Mouse (Mus musculus) stomach, postnatal 0 days (tissue): ENCODE measurements at regions not wholly inside any gene's neighbourhood (a gene's known extent, or its start where the extent isn't known, plus 50 kb on each side); places are given as distances from the start of the nearest gene placed in this dataset.
A peak's percentile ranks its signal among the peaks of the same experiment; 100 is the strongest.

ENCODE experiments used
- ATAC-seq: fragments of 200-750 bp; cut with Nextera tagmentation; 2 replicates; pipeline ENCODE4 v1.8.0; 2017; ENCODE audit not compliant: low FRiP score, low TSS enrichment
- DNase-seq: peaks from one replicate; pipeline ENCODE4 v3.0.0-alpha.2; 2016; ENCODE audit warnings: low spot score
- H3K27ac ChIP-seq: fragments of 300-500 bp; sonication (generic); replicated peaks from 2 replicates; pipeline ENCODE4 v1.5.1; 2014; ENCODE audit warnings: mild to moderate bottlenecking, control low read depth
- H3K27me3 ChIP-seq: fragments of 300-500 bp; sonication (generic); 2 replicates; pipeline ENCODE4 v1.6.1; 2014; ENCODE audit warnings: low read length; ENCODE audit not compliant: control insufficient read depth, insufficient read depth
- H3K36me3 ChIP-seq: fragments of 300-500 bp; sonication (generic); 2 replicates; pipeline ENCODE4 v1.6.1; 2014; ENCODE audit warnings: low read length, mixed read lengths; ENCODE audit not compliant: control insufficient read depth, insufficient read depth
- H3K4me1 ChIP-seq: fragments of 300-500 bp; sonication (generic); replicated peaks from 2 replicates; pipeline ENCODE4 v1.6.1; 2014; ENCODE audit warnings: antibody characterized with exemption; ENCODE audit not compliant: control insufficient read depth, insufficient read depth
- H3K4me2 ChIP-seq: fragments of 300-500 bp; sonication (generic); replicated peaks from 2 replicates; pipeline ENCODE4 v1.6.1; 2014; ENCODE audit warnings: low read depth, mild to moderate bottlenecking, control low read depth, moderate library complexity
- H3K4me3 ChIP-seq: fragments of 300-500 bp; sonication (generic); 2 replicates; pipeline ENCODE4 v1.5.1; 2014; ENCODE audit warnings: low read depth, low read length, control low read depth
- H3K9ac ChIP-seq: fragments of 300-500 bp; sonication (generic); 2 replicates; pipeline ENCODE4 v1.6.1; 2014; ENCODE audit warnings: mild to moderate bottlenecking, low read length, control low read depth, mixed read lengths
- H3K9me3 ChIP-seq: fragments of 300-500 bp; sonication (generic); 2 replicates; pipeline ENCODE4 v1.6.1; 2016; ENCODE audit warnings: low read length; ENCODE audit not compliant: control insufficient read depth
- CTCF ChIP-seq: IDR thresholded peaks from 2 replicates; pipeline ENCODE4 v1.5.1; 2016; ENCODE audit warnings: antibody characterized with exemption, low read depth, mild to moderate bottlenecking, moderate library complexity
- EP300 ChIP-seq: optimal IDR thresholded peaks from 2 replicates; pipeline ENCODE3; 2016; ENCODE audit warnings: antibody characterized with exemption
- WGBS: fragments of 180-500 bp; shearing (Covaris S2); extraction: QIAGEN DNeasy Blood & Tissue Kit; methylation state at CpG from one replicate; pipeline ENCODE4 v1.1.7; 2014; 5-methylcytosine and 5-hydroxymethylcytosine counted together

DNA sequence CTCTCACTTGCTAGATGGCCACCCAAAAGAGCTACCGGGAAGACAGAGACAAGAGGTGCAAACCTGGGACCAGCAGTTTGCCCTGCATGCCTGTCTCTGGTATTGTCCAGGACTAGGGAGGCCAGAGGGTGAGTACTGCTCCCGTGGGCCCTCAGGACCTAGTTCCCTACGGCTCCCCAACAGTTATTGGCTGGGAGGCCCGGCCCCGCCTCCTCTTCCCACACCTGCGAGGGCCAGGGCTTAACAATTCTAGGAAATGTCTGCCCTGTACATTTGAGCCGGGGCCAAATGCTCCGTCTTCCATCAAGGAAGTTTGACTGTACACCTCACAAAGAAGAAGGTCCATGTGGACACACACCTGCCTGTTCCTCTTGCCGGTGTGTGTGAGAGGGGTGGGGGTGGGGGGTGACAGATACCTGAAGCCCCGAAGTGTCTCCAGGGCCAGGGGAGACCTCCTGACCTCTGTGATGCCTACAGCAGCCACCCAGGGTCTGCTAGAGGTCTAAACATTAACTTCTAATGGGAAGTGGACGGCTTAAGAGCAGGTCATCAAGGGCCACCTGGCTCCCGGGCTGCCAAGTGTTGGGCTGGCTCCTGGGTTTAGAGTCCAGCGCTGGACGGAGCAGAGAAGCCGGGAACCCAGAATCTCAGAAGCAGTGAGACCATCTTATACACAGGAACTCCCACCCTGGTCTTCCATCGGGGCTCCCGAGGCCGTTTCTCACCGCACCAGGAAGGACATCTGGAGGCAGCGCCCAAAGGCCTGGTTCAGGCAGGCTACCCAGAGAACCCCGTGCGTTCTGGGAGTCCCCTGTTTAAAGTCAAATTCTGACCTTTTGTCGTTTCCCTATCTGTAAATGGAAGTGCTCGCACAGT lies 146.5 kb downstream of the Vegfa start:
- no peaks in the 10 kb centered on the region for H3K36me3 ChIP-seq
- peaks cover 9% of the 10 kb centered on the region; the same call in 1 of the 2 replicates for H3K4me1 ChIP-seq
- WGBS: 51% methylated on average over 24 of the region's 24 CpGs
- H3K9ac ChIP-seq: no peak overlapping the region
- H3K9me3 ChIP-seq: no peaks in the 10 kb centered on the region
- ATAC-seq (peak; percentile 82), DNase-seq (peak; percentile 82)
- TF ChIP-seq CTCF (no peak), EP300 (no peak)
- no peaks in the 10 kb centered on the region for H3K27me3 ChIP-seq
- peak overlapping the region; percentile 70 for H3K27ac ChIP-seq
- H3K4me3 ChIP-seq: no peak overlapping the region
- H3K4me2 ChIP-seq: no peak overlapping the region

DNA sequence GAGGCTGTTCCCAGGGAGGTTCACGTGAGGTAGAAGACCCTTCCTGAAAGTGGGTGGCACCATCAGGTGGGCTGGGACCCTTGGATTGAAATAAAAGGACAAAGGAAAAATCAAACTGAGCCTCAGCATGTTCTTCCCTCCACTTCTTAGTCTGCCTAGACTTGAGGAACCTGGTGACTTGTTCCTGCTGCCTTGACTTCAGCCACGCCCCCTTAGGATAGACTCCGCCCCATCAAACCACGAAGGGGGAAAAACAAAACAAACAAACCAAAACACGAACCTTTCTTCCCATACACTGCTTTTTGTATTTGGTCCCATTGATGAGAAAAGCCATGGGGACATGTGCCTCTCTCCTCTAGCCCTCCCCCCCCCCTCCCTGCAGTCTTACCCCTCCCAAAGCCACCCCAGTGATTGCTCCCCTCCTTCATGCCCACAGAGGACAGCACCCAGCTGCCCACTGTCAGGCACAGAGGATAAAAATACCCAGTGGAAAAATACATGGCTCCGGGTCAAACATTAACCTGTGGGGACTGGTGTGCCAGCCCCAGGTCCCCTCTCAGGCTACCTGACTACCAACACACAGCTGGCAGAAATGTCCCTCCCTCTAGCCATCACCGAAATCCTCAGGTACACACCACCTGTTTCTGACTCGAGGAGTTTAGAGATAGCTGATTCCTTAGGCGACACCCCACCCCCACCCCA lies 148.0 kb downstream of the Vegfa start:
- Histone ChIP-seq H3K9me3 (no peaks in the 10 kb centered on the region), H3K27ac (no peak overlapping the region), H3K4me1 (peaks cover 9% of the 10 kb centered on the region; the same call in 1 of the 2 replicates), H3K36me3 (no peaks in the 10 kb centered on the region), H3K9ac (no peak overlapping the region), H3K4me2 (no peak overlapping the region), H3K4me3 (no peak overlapping the region), H3K27me3 (no peaks in the 10 kb centered on the region)
- TF ChIP-seq EP300: no peak
- TF ChIP-seq CTCF: no peak
- 59% methylated on average over 9 of the region's 9 CpGs for WGBS
- DNase-seq (peak; percentile 62), ATAC-seq (peak; percentile 55)

DNA sequence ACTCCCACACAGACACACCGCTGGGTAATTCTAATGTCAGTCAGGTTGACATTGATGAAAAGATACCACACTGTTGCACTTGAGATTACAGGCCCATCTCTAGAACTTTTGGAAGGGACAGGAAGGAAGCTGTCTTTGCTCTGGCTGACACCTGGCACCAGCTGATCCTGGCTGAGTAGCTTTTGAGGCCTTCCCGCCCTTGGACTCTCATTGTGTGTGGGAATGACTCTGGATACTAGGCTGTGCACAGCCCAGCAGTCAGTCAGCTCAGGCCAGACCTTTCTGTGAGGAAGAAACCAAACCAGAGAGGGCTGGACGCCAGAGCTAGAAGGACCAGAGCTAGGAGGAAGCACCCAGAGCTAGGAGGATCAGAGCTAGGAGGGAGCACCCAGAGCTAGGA lies 149.0 kb upstream of the 1600014C23Rik start:
- TF ChIP-seq CTCF (no peak), EP300 (no peak)
- ATAC-seq (no peak), DNase-seq (no peak)
- WGBS: 77% methylated on average over 3 of the region's 3 CpGs
- Histone ChIP-seq H3K9ac (no peak overlapping the region), H3K9me3 (no peaks in the 10 kb centered on the region), H3K4me1 (peaks cover 9% of the 10 kb centered on the region; the same call in 1 of the 2 replicates), H3K4me3 (no peak overlapping the region), H3K36me3 (no peaks in the 10 kb centered on the region), H3K27me3 (no peaks in the 10 kb centered on the region), H3K4me2 (no peak overlapping the region), H3K27ac (no peak overlapping the region)

DNA sequence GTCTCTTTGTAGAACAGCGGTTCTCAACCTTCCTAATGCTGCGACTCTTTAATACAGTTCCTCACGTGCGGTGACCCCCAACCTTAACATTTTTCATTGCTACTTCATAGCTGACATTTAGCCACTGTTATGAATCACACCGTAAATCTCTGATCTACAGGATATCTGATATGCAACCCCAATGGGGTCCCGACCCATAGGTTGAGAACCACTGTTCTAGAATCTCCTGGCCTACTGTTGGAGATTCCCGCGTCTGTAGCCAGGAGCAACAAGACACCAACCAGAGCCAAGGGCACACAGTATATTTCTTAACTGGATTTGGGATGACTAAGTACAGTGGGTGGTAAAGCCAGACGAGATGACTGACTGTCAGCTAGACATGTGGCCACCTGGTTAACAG lies 147.6 kb upstream of the 1600014C23Rik start:
- no peak overlapping the region for H3K9ac ChIP-seq
- no peak overlapping the region for H3K4me2 ChIP-seq
- no peaks in the 10 kb centered on the region for H3K27me3 ChIP-seq
- H3K4me1 ChIP-seq: peaks cover 6% of the 10 kb centered on the region; the same call in 1 of the 2 replicates
- TF ChIP-seq CTCF (no peak), EP300 (no peak)
- H3K36me3 ChIP-seq: no peaks in the 10 kb centered on the region
- no peaks in the 10 kb centered on the region for H3K9me3 ChIP-seq
- WGBS: 93% methylated on average over 9 of the region's 9 CpGs
- no peak for ATAC-seq
- H3K27ac ChIP-seq: no peak overlapping the region
- no peak overlapping the region for H3K4me3 ChIP-seq
- DNase-seq: no peak

DNA sequence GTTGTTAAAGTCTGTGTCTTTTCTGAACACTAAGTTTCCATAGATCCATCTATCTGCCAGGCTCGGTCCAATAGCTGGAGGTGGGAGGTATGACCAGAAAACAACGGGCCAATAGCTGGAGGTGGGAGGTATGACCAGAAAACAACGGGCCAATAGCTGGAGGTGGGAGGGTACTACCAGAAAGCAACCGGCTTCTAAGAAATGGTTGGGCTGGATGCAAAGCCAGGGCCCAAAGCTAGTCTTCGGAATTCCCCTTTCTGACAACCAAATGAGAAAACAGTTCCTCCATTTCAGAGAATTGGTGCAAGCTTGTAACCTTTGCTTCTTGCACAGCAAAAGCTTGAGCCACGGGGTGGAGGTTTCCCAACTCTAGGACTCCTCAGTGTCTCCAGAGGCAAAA lies 147.1 kb upstream of the 1600014C23Rik start:
- H3K27ac ChIP-seq: no peak overlapping the region

More for the DNA sequence above, 147.1 kb upstream of the 1600014C23Rik start:
- Histone ChIP-seq H3K36me3 (no peaks in the 10 kb centered on the region), H3K4me1 (peaks cover 4% of the 10 kb centered on the region; the same call in 1 of the 2 replicates), H3K27me3 (no peaks in the 10 kb centered on the region), H3K9me3 (no peaks in the 10 kb centered on the region), H3K4me2 (no peak overlapping the region), H3K4me3 (no peak overlapping the region), H3K9ac (no peak overlapping the region)
- DNase-seq (no peak), ATAC-seq (no peak)
- WGBS: 81% methylated on average over 6 of the region's 6 CpGs
- no peak for TF ChIP-seq CTCF
- TF ChIP-seq EP300: no peak
